Mouse (Mus musculus): ENCODE results near the gene Gm43720.

GRCm38 (mm10) chr5:138226491-138226890 lies 53.3 kb downstream of the Gm43720 start:
- no peak for TF ChIP-seq EP300 (IDR thresholded peaks at IDR 0.05; ENCODE audit: low read depth)
- TF ChIP-seq CTCF (IDR thresholded peaks at IDR 0.05; ENCODE audit: low read depth) = no peak

All from liver, postnatal 0 days (tissue).